Mouse (Mus musculus) limb, embryonic 10.5 days (tissue): ENCODE measurements around the gene Clmp. TPM values are rescaled to one million over a fixed set of nuclear protein-coding genes. Genes with fewer than 3 reads are reported as not detected.
"Not testable (repeated sequence)": the region's sequence is repeated elsewhere in the genome, so short reads cannot be mapped to it uniquely, and the experiment has no call there.

ENCODE experiments used
- DNase-seq: peaks from one replicate; pipeline ENCODE4 v3.0.0-alpha.2; 2017; ENCODE audit warnings: low spot score
- H3K27ac ChIP-seq: fragments of 300-500 bp; sonication (generic); 2 replicates; pipeline ENCODE4 v1.5.1; 2016; ENCODE audit warnings: mild to moderate bottlenecking
- H3K27me3 ChIP-seq: fragments of 300-500 bp; sonication (generic); 2 replicates; pipeline ENCODE4 v1.6.1; 2016; ENCODE audit warnings: low read depth, mild to moderate bottlenecking; ENCODE audit not compliant: poor library complexity, severe bottlenecking
- H3K36me3 ChIP-seq: fragments of 300-500 bp; sonication (generic); 2 replicates; pipeline ENCODE4 v1.6.1; 2016; ENCODE audit warnings: mild to moderate bottlenecking, moderate library complexity
- H3K4me1 ChIP-seq: fragments of 300-500 bp; sonication (generic); 2 replicates; pipeline ENCODE4 v1.6.1; 2016
- H3K4me3 ChIP-seq: fragments of 300-500 bp; sonication (generic); 2 replicates; pipeline ENCODE4 v1.5.1; 2016; ENCODE audit warnings: mild to moderate bottlenecking, moderate library complexity
- H3K9me3 ChIP-seq: fragments of 300-500 bp; sonication (generic); replicated peaks from 2 replicates; pipeline ENCODE4 v1.6.1; 2016; ENCODE audit warnings: mild to moderate bottlenecking
- WGBS: fragments of 180-500 bp; shearing (Covaris S2); methylation state at CpG from one replicate; pipeline ENCODE4 v1.1.7; 2016; 5-methylcytosine and 5-hydroxymethylcytosine counted together
- polyA plus RNA-seq: library from polyadenylated mRNA; unstranded; fragments of >200 nt; fragmentation: Nextera tagmentation; extraction: Ambion mirVana; gene quantifications from 2 replicates; pipeline ENCODE4 v1.2.1, GENCODE M21; 2016

Clmp gene
- polyA plus RNA-seq, 1 experiment from 2014 or later: 53.5 TPM

DNA sequence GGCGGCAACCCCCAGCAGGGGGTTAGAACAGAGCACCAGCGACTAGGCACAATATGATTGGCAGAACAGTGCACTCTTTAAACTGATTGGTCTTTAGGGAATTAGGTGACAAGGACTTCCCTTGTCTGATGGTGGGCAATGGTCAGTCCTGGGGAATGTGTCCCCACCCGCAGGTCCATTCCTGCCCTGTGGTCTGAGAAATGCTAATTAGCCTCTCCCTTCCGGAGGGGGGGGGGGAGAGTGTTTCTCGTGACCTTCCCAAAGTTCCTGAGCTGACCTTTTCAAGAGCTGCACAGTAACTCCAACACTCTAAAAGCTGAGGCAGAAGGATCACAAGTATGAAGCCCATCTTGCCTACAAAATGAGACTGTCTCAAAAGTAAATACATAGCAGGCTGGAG lies 108.5 kb downstream of the Clmp start:
- Histone ChIP-seq H3K36me3 (no peaks in the 10 kb centered on the region), H3K27me3 (no peaks in the 10 kb centered on the region), H3K27ac (peak overlapping the region; percentile 19; the same call in 1 of the 2 replicates), H3K9me3 (no peaks in the 10 kb centered on the region), H3K4me3 (no peak overlapping the region), H3K4me1 (peaks cover 22% of the 10 kb centered on the region)
- no peak for DNase-seq
- WGBS: 18% methylated on average over 5 of the region's 5 CpGs

DNA sequence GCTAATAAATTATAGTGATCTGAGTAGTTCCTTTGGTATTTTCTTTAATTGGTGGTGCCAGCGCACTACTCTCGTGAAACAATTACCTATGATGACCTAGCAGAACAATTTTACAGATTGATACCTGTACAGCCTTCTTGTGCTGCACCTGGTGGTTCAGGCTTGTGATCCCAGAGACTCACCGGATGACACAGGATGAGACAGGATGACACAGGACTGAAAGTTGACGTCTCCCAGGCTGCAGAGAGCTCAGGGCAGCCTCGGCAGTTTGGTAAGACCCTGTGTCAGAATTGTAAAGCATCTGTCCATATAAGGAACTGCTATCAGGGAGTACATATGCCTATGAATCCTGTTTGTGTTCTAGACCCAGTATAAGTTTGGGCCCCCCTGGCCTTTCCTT lies 109.2 kb downstream of the Clmp start:
- Histone ChIP-seq H3K36me3 (no peaks in the 10 kb centered on the region), H3K27ac (no peak overlapping the region), H3K27me3 (no peaks in the 10 kb centered on the region), H3K9me3 (no peaks in the 10 kb centered on the region), H3K4me1 (peaks cover 23% of the 10 kb centered on the region), H3K4me3 (no peak overlapping the region)
- no peak for DNase-seq
- 62% methylated on average over 5 of the region's 5 CpGs for WGBS

DNA sequence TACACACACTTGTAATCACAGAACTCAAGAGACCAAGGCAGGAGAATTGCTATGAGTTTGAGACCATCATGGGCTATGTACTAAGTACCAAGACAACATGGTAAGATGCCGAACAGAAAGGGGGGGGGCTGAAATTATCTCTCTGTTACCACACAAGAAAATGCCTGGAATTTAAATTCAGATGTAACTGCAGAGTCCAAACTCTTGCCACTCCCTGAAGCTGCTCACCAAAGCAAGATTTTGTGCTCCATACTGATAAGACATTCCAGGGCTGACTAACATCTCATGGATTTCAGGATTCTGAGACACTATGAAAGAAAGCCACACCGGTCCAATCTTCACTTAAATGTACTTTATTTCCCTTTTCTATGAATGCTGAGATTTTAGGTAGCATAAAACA lies 109.8 kb downstream of the Clmp start:
- Histone ChIP-seq H3K9me3 (no peaks in the 10 kb centered on the region), H3K27ac (no peak overlapping the region), H3K27me3 (no peaks in the 10 kb centered on the region), H3K36me3 (no peaks in the 10 kb centered on the region), H3K4me3 (no peak overlapping the region), H3K4me1 (peaks cover 23% of the 10 kb centered on the region)
- WGBS: 84% methylated on average over 2 of the region's 2 CpGs
- no peak for DNase-seq

DNA sequence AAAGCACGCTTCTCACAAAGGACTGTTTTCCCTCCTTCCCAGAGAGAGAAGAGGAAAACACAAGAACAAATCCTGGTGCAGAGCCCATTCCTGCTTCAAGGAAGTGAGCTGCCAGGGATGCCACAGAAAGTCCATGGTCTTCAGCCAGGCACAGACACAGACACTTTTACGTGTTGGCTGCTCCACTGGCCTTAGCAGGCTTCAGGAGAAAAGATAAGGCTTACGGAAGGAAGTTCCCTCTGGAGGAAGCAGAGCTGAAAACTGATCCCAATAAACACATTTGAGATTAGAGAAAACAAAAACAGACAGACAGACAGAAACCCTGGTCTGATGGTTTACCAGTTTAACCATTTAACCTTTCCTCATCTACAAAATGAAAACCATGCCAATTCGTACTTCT lies 110.3 kb downstream of the Clmp start:
- 68% methylated on average over 4 of the region's 4 CpGs for WGBS
- Histone ChIP-seq H3K4me1 (peaks cover 23% of the 10 kb centered on the region), H3K36me3 (0 out of 2 replicates have a peak, but pooled peaks cover 3% of the 10 kb centered on the region), H3K9me3 (no peaks in the 10 kb centered on the region), H3K4me3 (no peak overlapping the region), H3K27ac (no peak overlapping the region), H3K27me3 (no peaks in the 10 kb centered on the region)
- DNase-seq: no peak

DNA sequence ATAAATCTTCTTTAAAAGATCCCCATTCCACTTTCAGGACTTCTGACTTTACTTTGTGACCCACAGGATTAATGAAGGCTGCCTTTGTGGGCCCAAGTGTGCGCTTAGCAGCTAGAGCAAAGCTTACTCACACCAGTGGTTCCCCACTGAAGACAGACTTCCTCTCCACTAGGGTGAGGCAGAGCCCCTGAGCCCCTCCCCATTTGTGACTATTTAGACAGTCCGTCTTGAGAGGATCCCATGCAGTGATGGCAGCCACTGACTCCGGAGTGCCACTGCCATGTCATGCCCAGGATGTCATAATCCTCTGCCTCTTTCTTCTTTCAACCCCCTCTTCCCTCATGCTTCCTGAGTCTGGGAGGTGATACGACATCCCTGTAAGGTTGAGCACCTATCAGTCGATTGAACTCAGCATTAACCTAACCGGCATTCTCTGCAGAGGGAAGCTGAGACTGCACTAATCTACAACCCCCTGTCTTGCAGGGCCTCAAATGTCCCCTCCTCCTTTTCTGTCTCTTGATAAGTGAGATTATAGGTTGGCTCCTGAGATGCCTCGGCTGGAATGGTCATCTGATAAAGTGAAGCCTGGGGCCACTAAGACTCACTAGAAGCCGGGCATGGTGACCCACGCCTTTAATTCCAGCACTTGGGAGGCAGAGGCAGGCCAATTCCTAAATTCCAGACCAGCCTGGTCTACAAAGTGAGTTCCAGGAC lies 112.6 kb downstream of the Clmp start:
- peaks cover 23% of the 10 kb centered on the region for H3K4me1 ChIP-seq
- WGBS: 83% methylated on average over 9 of the region's 9 CpGs
- no peaks in the 10 kb centered on the region for H3K9me3 ChIP-seq
- H3K4me3 ChIP-seq: no peak overlapping the region
- peaks cover 18% of the 10 kb centered on the region for H3K36me3 ChIP-seq
- no peak for DNase-seq
- H3K27ac ChIP-seq: peak overlapping the region; percentile 97
- no peaks in the 10 kb centered on the region for H3K27me3 ChIP-seq

DNA sequence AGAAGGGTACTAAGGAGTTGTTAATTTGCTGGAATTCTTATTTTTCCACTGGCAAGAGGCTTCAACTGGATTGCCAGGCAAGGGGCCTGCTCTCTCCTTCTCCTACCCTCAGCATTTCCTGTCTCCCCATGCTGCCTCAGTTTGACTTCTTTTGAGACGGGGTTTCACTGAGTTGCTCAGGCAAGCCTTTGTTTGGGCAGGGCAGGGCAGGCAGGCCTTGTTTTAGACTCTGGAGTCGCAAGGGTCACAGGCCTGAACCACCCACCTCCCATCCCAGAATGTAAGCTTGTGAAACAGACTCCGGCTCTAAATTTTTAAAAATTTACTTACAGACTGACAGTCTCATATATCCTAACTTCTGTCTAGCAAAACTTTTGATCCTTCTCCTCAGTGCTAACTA lies 113.3 kb downstream of the Clmp start:
- no peak for DNase-seq
- Histone ChIP-seq H3K36me3 (peaks cover 25% of the 10 kb centered on the region), H3K4me1 (peaks cover 24% of the 10 kb centered on the region), H3K27me3 (no peaks in the 10 kb centered on the region), H3K9me3 (no peaks in the 10 kb centered on the region), H3K27ac (peak overlapping the region; percentile 97), H3K4me3 (no peak overlapping the region)
- WGBS: 53% methylated on average over 3 of the region's 3 CpGs

DNA sequence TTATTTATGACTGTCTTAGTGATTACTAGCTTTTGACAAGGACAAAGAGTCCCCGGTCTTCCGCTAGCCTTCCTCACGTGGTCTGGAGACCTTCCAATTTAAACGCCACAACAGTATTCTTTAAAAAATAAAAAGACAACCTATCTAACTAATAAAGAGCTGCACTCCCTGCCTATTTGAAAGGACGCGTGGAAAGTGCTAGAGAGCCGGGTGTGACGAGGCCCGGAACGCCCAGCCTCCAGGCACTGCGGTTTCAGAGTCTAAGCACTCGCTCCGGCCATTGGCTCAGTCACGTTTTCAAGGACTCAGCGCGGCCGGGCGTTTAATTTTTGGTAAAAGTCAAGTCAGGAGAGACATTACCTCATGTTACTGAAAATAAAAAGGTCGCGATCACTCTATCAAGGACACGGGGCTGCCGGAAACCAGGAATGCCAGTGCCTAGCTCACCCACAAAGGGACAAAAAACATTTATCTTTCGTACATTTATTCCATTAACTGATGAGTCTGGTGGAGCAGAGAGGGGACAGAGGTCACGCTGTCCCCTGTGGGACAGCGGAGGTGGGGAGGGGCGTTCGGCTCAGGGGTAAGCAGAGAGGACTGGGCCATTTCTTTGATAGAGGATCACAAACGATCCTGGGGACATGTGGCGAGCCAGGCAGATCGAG lies 114.2 kb downstream of the Clmp start:
- peak; percentile 83 for DNase-seq
- Histone ChIP-seq H3K4me1 (peaks cover 20% of the 10 kb centered on the region), H3K36me3 (peaks cover 34% of the 10 kb centered on the region), H3K27ac (peak overlapping the region; percentile 97), H3K27me3 (no peaks in the 10 kb centered on the region), H3K9me3 (no peaks in the 10 kb centered on the region), H3K4me3 (peak overlapping the region; percentile 87)
- whole genome bisulfite sequencing: 4% methylated on average over 30 of the region's 30 CpGs

DNA sequence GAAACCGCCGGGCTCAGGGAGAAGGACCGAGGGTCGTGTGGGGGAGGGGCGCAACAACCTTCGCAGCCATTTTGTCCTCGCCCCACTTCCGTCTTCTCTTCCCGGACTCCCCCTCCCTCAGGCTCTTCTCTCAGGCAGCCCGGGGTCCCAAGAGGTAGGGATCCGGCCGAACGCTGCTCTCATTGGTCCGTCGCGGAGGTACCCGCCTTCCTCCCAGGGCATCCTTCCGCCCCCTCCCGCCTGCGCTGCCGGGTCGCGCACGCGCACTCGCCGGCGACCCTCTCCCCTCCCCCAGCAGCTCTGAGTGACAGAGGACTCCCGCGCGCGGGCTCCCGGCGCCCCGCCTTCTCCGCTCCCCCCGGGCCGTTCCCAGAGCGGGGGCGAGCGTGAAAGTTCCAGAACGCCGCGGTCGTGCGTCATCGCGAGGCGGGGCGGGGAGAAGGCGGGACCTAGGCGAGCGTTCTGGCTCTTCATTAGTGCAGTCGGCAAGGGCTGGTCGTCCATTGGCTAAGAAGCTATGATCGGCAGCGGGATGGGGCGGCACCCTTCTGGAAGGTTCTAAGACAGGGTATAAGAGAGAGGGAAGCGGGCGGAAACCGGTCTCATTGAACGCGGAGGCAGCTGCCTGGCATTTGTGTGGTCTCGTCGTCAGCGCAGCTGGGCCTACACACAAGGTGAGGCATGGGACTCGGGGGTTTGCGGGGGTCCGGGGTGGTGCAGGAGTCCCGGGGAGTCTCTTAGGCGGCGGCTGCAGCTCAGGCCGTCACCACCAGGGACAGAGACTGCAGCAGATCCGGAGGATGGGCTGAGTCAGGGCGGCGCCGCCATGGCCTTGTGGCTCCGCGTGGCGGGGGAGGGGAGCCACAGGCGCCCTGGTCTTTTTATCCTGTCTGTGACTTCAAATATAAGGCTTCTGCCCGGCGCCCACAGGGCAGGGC lies 115.2 kb downstream of the Clmp start, which contains the start of gene Hspa8:
TSS of gene Hspa8 (plus strand) at position 310 of the 938 bp plus-strand sequence.
- H3K4me1 ChIP-seq: peaks cover 22% of the 10 kb centered on the region
- under 1% methylated on average over 80 of the region's 83 CpGs for WGBS
- peak within 1 kb of the TSS; percentile 87 for H3K4me3 ChIP-seq

DNA sequence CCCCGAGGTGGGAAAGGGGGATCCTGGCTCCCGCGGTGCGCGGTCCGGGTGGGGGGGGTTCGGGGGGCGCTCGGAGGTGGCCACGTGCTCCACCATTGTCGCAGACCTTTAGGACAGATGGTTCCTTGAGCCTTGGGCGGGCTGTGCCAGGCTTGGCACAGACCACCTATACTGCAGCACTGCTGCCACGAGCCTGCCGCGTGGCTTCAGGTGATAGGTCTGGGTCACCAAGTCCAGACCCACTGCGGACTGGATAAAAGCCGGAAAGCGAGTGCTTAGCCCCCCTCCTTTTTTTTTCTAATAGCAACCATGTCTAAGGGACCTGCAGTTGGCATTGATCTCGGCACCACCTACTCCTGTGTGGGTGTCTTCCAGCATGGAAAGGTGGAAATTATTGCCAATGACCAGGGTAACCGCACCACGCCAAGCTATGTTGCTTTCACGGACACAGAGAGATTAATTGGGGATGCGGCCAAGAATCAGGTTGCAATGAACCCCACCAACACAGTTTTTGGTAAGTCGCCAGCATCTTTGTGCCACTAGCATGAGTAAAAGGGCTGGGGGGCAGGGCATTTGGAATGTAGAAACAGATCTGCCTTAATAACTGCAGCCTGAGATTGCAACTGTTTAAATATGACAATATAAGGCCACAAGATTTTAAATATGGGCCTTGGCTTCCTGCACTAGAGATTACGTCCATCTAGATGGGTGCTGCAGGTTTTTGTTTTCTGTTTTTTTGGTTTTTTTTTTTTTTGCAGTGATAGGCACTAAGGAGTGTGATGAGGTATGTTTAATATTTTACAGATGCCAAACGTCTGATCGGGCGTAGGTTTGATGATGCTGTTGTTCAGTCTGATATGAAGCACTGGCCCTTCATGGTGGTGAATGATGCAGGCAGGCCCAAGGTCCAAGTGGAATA lies 116.1 kb downstream of the Clmp start:
- H3K9me3 ChIP-seq, H3K27me3 ChIP-seq: not testable (repeated sequence)
- 1% methylated on average over 28 of the region's 28 CpGs for WGBS
- H3K4me1 ChIP-seq: peaks cover 22% of the 10 kb centered on the region
- H3K4me3 ChIP-seq: peak overlapping the region; percentile 87
- H3K36me3 ChIP-seq: peaks cover 53% of the 10 kb centered on the region
- DNase-seq: peak; percentile 65
- peak overlapping the region; percentile 97 for H3K27ac ChIP-seq

More for the DNA sequence above, 115.2 kb downstream of the Clmp start, which contains the start of gene Hspa8:
- H3K9me3 ChIP-seq: no peaks in the 10 kb centered on the region
- peak within 1 kb of the TSS; percentile 97 for H3K27ac ChIP-seq
- no peaks in the 10 kb centered on the region for H3K27me3 ChIP-seq
- peaks cover 44% of the 10 kb centered on the region for H3K36me3 ChIP-seq
- DNase-seq: peak; percentile 100

DNA sequence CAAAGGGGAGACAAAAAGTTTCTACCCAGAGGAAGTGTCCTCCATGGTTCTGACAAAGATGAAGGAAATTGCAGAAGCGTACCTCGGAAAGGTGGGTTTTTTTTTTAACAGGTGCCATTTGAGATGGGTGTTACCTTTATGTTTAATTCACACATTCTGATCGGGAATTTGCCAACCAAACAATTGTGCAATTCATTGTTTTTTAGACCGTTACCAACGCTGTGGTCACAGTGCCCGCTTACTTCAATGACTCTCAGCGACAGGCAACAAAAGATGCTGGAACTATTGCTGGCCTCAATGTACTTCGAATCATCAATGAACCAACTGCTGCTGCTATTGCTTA lies 116.7 kb downstream of the Clmp start:
- H3K27ac ChIP-seq, DNase-seq, H3K27me3 ChIP-seq, H3K9me3 ChIP-seq: not testable (repeated sequence)
- WGBS: 9% methylated on average over 8 of the region's 8 CpGs
- peaks cover 59% of the 10 kb centered on the region for H3K36me3 ChIP-seq
- H3K4me3 ChIP-seq: peak overlapping the region; percentile 87
- peaks cover 27% of the 10 kb centered on the region for H3K4me1 ChIP-seq

DNA sequence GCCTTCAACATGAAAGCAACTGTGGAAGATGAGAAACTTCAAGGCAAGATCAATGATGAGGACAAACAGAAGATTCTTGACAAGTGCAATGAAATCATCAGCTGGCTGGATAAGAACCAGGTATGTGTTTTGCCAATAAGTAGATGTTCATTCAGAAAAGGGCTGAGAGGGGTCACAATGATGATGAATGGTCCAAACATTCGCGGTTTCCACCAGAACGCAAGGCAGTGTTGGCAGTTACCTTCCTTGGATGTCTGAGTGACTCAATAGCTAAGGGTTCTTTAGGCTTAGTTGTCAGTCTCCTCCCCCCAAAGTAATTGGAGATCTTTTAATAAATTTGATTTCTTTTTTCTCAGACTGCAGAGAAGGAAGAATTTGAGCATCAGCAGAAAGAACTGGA lies 118.8 kb downstream of the Clmp start:
- Histone ChIP-seq H3K4me3 (0 out of 2 replicates have a peak overlapping the region, but pooled peaks have one; percentile 10), H3K36me3 (peaks cover 64% of the 10 kb centered on the region), H3K4me1 (peaks cover 12% of the 10 kb centered on the region; the same call in 1 of the 2 replicates)
- WGBS: 74% methylated on average over 3 of the region's 3 CpGs
- H3K27ac ChIP-seq, H3K27me3 ChIP-seq, H3K9me3 ChIP-seq, DNase-seq: not testable (repeated sequence)

DNA sequence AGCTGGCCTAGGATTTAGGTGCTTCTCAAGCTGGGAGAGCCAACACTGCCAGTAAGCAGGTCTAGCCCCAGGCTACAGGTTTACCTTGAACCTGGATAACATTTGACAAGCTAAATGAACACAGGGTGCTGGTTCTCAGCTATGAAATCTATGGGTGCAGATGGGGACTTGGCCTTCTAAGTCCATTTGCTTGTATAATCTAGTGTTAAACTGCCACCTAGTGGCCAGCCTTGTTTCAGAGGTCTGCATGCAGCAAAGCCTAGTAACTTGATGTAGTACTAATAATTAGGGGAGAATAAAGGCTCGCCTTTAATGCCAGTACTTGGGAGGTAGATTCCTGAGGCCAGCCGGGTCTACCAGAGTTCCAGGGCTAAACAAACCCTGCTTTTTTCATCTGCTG lies 119.5 kb downstream of the Clmp start:
- H3K27ac ChIP-seq: no peak overlapping the region
- WGBS: 38% methylated on average over 2 of the region's 2 CpGs
- peaks cover 12% of the 10 kb centered on the region; the same call in 1 of the 2 replicates for H3K4me1 ChIP-seq
- H3K4me3 ChIP-seq: 0 out of 2 replicates have a peak overlapping the region, but pooled peaks have one; percentile 5
- H3K36me3 ChIP-seq: peaks cover 64% of the 10 kb centered on the region
- DNase-seq: peak; percentile 61
- no peaks in the 10 kb centered on the region for H3K27me3 ChIP-seq
- H3K9me3 ChIP-seq: no peaks in the 10 kb centered on the region
